In the genomic region with DNA sequence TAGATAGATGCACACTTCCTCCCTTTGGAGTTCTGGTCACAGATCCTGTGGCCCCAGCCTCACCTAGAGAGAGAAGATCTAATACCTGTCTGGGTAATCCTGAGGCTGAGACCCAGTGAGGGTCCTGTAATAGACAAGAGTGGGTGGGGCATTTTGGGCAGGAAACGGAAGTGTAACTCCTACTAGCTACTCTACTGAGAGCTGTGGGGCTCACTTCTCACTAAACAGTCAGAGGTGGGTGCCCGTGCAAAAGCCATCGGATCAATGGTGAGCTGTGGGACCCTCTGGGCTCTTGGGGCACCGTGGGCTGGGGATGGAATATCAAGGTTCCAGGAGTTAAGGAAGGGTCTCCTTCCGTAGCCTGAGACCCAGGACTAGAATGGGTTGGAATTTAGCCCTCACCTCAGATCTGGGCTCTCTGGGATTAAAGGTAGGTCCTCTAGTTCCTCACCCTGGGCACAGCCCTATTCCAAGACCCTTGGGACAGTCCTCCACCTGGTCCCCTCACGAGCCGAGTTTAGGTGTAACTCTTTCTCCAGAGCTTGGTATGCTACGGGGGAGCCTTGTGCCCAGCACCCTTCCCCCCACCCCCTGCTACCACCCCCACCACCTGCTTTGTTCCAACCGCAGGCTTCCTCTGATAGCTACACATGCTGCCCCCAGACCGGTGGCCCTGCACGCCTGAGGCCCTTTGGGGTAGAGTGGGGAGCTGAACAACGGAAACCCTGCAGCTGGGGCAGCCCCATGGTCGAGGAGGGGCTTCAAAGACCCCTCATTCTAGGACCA, we compare ENCODE assay signal across 12 mouse cellular contexts. TPM values are rescaled to one million over a fixed set of nuclear protein-coding genes. Genes with fewer than 3 reads are reported as not detected.
DNase-seq lines count a peak whose midpoint lies in the region; ATAC-seq lines count a peak whose summit lies in the region.
"Had no signal": no experiment of that assay in that cellular context is flagged by ENCODE, and none has a peak within 500 bp of the region (broad histone marks: within the 10 kb centered on the region; RNA-seq: fewer than 3 reads in every experiment).

No protein-coding gene starts in this region.

- peak overlapping the region; percentile 9; the same call in 1 of the 2 replicates for H3K4me3 ChIP-seq in heart, embryonic 10.5 days
- 0 out of 2 replicates have a peak overlapping the region, but pooled peaks have one; percentile 2 for H3K4me3 ChIP-seq in brown adipose tissue, adult 24 weeks (ENCODE audit: insufficient read depth, low read depth, low read length)
- H3K4me3 ChIP-seq: erythroblast, embryonic 14.5 days; midbrain, embryonic 12.5 days had no signal

- H3K9me3 ChIP-seq in heart, embryonic 10.5 days, result no peaks in the 10 kb centered on the region
- H3K9me3 ChIP-seq: midbrain, embryonic 12.5 days had no signal

- no peak for DNase-seq in heart, embryonic 10.5 days (ENCODE audit: low spot score)
- DNase-seq in heart, postnatal 25 days (ENCODE audit: low spot score), result no peak
- DNase-seq in CD4-positive helper T cell, adult 2 months (ENCODE audit: low read depth, low spot score), result peak; percentile 71
- peak; percentile 69 for DNase-seq in naive thymus-derived CD4-positive, alpha-beta T cell, adult 2 months (ENCODE audit: low read depth)
- no peak for DNase-seq in kidney, postnatal 10 days
- DNase-seq in urinary bladder, postnatal 10 days (ENCODE audit: low spot score), result no peak
- DNase-seq: heart, postnatal 36 days; layer of hippocampus, postnatal 36 days had no signal

- peaks cover 83% of the 10 kb centered on the region for H3K36me3 ChIP-seq in heart, embryonic 10.5 days

- peak overlapping the region; percentile 7; the same call in 1 of the 2 replicates for H3K27ac ChIP-seq in heart, embryonic 10.5 days
- no peak overlapping the region for H3K27ac ChIP-seq in brown adipose tissue, adult 24 weeks (replicated peaks; ENCODE audit: low read depth, low read length)

- ATAC-seq in erythroid progenitor cell, adult 5-6 weeks (replicated peaks; ENCODE audit: low FRiP score, poor library complexity, severe bottlenecking), result no peak

- intact Hi-C loops in heart, postnatal 25 days (cut with DNase I), result no loop called here

- WGBS in heart, embryonic 10.5 days, result 72% methylated on average over 13 of the region's 13 CpGs

- H3K4me1 ChIP-seq in heart, embryonic 10.5 days, result peaks cover 54% of the 10 kb centered on the region
- peaks cover 10% of the 10 kb centered on the region for H3K4me1 ChIP-seq in brown adipose tissue, adult 24 weeks (ENCODE audit: control insufficient read depth, insufficient read depth, insufficient read length, low read length)

- H3K27me3 ChIP-seq in heart, embryonic 10.5 days (ENCODE audit: insufficient read depth, poor library complexity, severe bottlenecking), result no peaks in the 10 kb centered on the region
- H3K27me3 ChIP-seq: midbrain, embryonic 12.5 days had no signal

RNA-seq across cellular contexts. Expression of a gene that starts 1.2 kb away (rescaled TPM):
- polyA plus RNA-seq in heart, embryonic 10.5 days (2016; fragmentation: Nextera tagmentation; extraction: Ambion mirVana), result 1.8 and 4.4 TPM in 2 replicates
- total RNA-seq in heart, postnatal 25 days (2021), result 1 to 10 TPM in 1 of 2 experiments, under 1 TPM in 1; 0.94 to 1.5 TPM
- 1.3 and 3.3 TPM in 2 replicates for polyA plus RNA-seq in brown adipose tissue, adult 24 weeks (2012; ENCODE audit: insufficient read depth, insufficient read length, missing spikeins)
- total RNA-seq in erythroid progenitor cell, adult 5-6 weeks (2015; ENCODE audit: low replicate concordance), result 66.3 and 73.4 TPM in 2 replicates
- total RNA-seq in erythroid progenitor cell, adult 5-6 weeks (2017; ENCODE audit: low replicate concordance), result 14.4 and 38.8 TPM in 2 replicates

RNA-seq across cellular contexts. Expression of a gene that starts 6.2 kb away (rescaled TPM):
- polyA plus RNA-seq in heart, embryonic 10.5 days (2016; fragmentation: Nextera tagmentation; extraction: Ambion mirVana), result 135 and 146 TPM in 2 replicates
- total RNA-seq in heart, postnatal 25 days (2021), result 10 to 100 TPM; 53.4 to 57.6 TPM
- polyA plus RNA-seq in brown adipose tissue, adult 24 weeks (2012; ENCODE audit: insufficient read depth, insufficient read length, missing spikeins), result 103 and 112 TPM in 2 replicates
- 68.3 and 83.3 TPM in 2 replicates for total RNA-seq in erythroid progenitor cell, adult 5-6 weeks (2015; ENCODE audit: low replicate concordance)
- 8.5 and 48.9 TPM in 2 replicates for total RNA-seq in erythroid progenitor cell, adult 5-6 weeks (2017; ENCODE audit: low replicate concordance)

RNA-seq across cellular contexts. Expression of a gene that starts 8.5 kb away (rescaled TPM):
- 53.4 and 57.0 TPM in 2 replicates for polyA plus RNA-seq in heart, embryonic 10.5 days (2016; fragmentation: Nextera tagmentation; extraction: Ambion mirVana)
- total RNA-seq in heart, postnatal 25 days (2021), result 10 to 100 TPM; 16.5 to 16.8 TPM
- 17.2 and 17.7 TPM in 2 replicates for polyA plus RNA-seq in brown adipose tissue, adult 24 weeks (2012; ENCODE audit: insufficient read depth, insufficient read length, missing spikeins)
- total RNA-seq in erythroid progenitor cell, adult 5-6 weeks (2015; ENCODE audit: low replicate concordance), result 39.8 and 52.3 TPM in 2 replicates
- 21.4 and 34.8 TPM in 2 replicates for total RNA-seq in erythroid progenitor cell, adult 5-6 weeks (2017; ENCODE audit: low replicate concordance)

RNA-seq across cellular contexts. Expression of a gene that starts 10.8 kb away (rescaled TPM):
- polyA plus RNA-seq in heart, embryonic 10.5 days (2016; fragmentation: Nextera tagmentation; extraction: Ambion mirVana), result not detected in 2 replicates
- under 1 TPM in 1 of 2 experiments, not detected in 1; 0.31 TPM for total RNA-seq in heart, postnatal 25 days (2021)
- not detected in 2 replicates for polyA plus RNA-seq in brown adipose tissue, adult 24 weeks (2012; ENCODE audit: insufficient read depth, insufficient read length, missing spikeins)
- not detected in 2 replicates for total RNA-seq in erythroid progenitor cell, adult 5-6 weeks (2015; ENCODE audit: low replicate concordance)
- not detected in 2 replicates for total RNA-seq in erythroid progenitor cell, adult 5-6 weeks (2017; ENCODE audit: low replicate concordance)

RNA-seq across cellular contexts. Expression of a gene that starts 15.0 kb away (rescaled TPM):
- not detected in 2 replicates for polyA plus RNA-seq in heart, embryonic 10.5 days (2016; fragmentation: Nextera tagmentation; extraction: Ambion mirVana)
- total RNA-seq in heart, postnatal 25 days (2021), result not detected
- not detected in 2 replicates for polyA plus RNA-seq in brown adipose tissue, adult 24 weeks (2012; ENCODE audit: insufficient read depth, insufficient read length, missing spikeins)
- 1.1 TPM in 1 of 2 replicates, not detected in the other for total RNA-seq in erythroid progenitor cell, adult 5-6 weeks (2015; ENCODE audit: low replicate concordance)
- total RNA-seq in erythroid progenitor cell, adult 5-6 weeks (2017; ENCODE audit: low replicate concordance), result not detected in 2 replicates
- total RNA-seq: heart, postnatal 36 days had no signal
- polyA plus RNA-seq: midbrain, embryonic 12.5 days had no signal

Comparison
In these comparisons a context has a peak if more than half of its experiments do, and no peak if none do; other contexts are left out.
1. DNase-seq: peak in CD4-positive helper T cell, adult 2 months (single experiment) and naive thymus-derived CD4-positive, alpha-beta T cell, adult 2 months (single experiment); none in heart, embryonic 10.5 days (single experiment), heart, postnatal 25 days (single experiment), kidney, postnatal 10 days (single experiment) and urinary bladder, postnatal 10 days (single experiment).
2. RNA of a gene that starts 1.2 kb away (total RNA-seq): 14.4 to 73.4 TPM in erythroid progenitor cell, adult 5-6 weeks; 0.94 to 1.5 TPM in heart, postnatal 25 days; every median in the first group is over 4 times any median in the second.